Comparison of ENCODE assay signal across 29 mouse cellular contexts in the genomic region with DNA sequence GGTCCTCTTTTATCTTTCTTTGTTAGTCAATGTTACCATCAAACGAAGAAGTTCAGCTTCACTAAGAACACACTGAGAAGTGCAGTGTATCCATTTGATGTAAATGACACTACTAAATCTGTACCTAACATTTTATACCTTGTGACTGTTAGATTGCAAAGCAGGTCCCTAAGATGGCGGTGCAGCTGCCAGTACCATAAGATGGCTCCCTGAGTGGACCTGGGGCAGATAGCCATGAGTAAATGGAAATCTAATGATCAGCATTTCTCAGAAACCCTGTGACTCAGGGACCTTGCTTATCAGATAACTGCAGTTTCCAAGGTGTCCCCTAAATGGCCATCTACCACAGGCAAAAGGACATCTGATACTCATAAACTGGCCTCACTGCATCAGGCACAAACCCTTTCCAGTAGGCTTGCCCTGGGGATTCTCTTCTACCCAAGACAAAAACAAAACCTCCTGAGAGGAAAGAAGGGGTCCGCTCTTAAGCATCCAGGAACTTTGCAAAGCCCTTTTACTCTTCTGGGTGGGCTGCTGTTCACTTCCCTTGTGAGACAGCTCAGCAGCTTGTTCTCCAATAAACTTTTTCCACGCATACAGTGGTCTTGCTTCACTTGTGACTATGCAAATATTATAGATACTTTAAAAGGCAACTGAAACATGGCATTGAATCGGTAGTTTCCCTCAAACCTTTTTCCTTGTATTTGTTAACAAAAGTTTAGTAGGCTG. TPM values are rescaled to one million over a fixed set of nuclear protein-coding genes. Genes with fewer than 3 reads are reported as not detected.
"Had no signal": no experiment of that assay in that cellular context is flagged by ENCODE, and none has a peak within 500 bp of the region (broad histone marks: within the 10 kb centered on the region; RNA-seq: fewer than 3 reads in every experiment).

No protein-coding gene starts in this region.

- H3K9ac ChIP-seq: kidney, embryonic 15.5 days; limb, embryonic 12.5 days; limb, embryonic 15.5 days; liver, embryonic 14.5 days; liver, postnatal 0 days; lung, embryonic 14.5 days; midbrain, embryonic 13.5 days had no signal

- DNase-seq: kidney, postnatal 10 days; kidney, postnatal 36 days; layer of hippocampus, postnatal 36 days; left cerebral cortex, postnatal 4 days; liver, postnatal 0 days; lung, embryonic 14.5 days; thymus, adult 2 months; thymus, postnatal 14 days; thymus, postnatal 4 days had no signal

- H3K36me3 ChIP-seq: kidney, embryonic 15.5 days; limb, embryonic 12.5 days; limb, embryonic 15.5 days; midbrain, embryonic 13.5 days had no signal

- H3K4me2 ChIP-seq: kidney, embryonic 15.5 days; limb, embryonic 12.5 days; limb, embryonic 15.5 days; liver, embryonic 11.5 days; lung, embryonic 14.5 days; midbrain, embryonic 13.5 days had no signal

- H3K27ac ChIP-seq: kidney, embryonic 15.5 days; left cerebral cortex, adult 2 months; limb, embryonic 12.5 days; limb, embryonic 15.5 days; liver, embryonic 14.5 days; macrophage; midbrain, embryonic 13.5 days; stomach, postnatal 0 days had no signal

- H3K9me3 ChIP-seq: kidney, embryonic 15.5 days; limb, embryonic 12.5 days; limb, embryonic 15.5 days; midbrain, embryonic 13.5 days had no signal

- H3K27me3 ChIP-seq: kidney, embryonic 15.5 days; limb, embryonic 12.5 days; limb, embryonic 15.5 days; midbrain, embryonic 13.5 days had no signal

- H3K4me1 ChIP-seq: kidney, embryonic 15.5 days; limb, embryonic 12.5 days; limb, embryonic 15.5 days; midbrain, embryonic 13.5 days had no signal

- H3K4me3 ChIP-seq: kidney, embryonic 15.5 days; left cerebral cortex, adult 2 months; limb, embryonic 12.5 days; limb, embryonic 15.5 days; midbrain, embryonic 13.5 days had no signal

RNA-seq across cellular contexts. Expression of gene Wfdc15a, which starts 3.8 kb away (rescaled TPM):
- total RNA-seq: layer of hippocampus, adult 8-10 months; layer of hippocampus, postnatal 10 days; layer of hippocampus, postnatal 36 days; left cerebral cortex, adult 2 months; left cerebral cortex, postnatal 14 days; left cerebral cortex, postnatal 4 days; megakaryocyte, adult 5-6 weeks; midbrain, postnatal 0 days had no signal
- polyA plus RNA-seq: kidney, embryonic 15.5 days; limb, embryonic 12.5 days; limb, embryonic 15.5 days; liver, embryonic 11.5 days; liver, embryonic 14.5 days; liver, postnatal 0 days; lung, embryonic 14.5 days; lung, postnatal 0 days; macrophage; midbrain, embryonic 13.5 days; midbrain, postnatal 0 days; neural tube, embryonic 11.5 days; neural tube, embryonic 14.5 days; small intestine, adult 2 months; spleen, adult 2 months; stomach, embryonic 14.5 days; thymus, adult 2 months had no signal

RNA-seq across cellular contexts. Expression of gene Wfdc12, which starts 5.7 kb away (rescaled TPM):
- total RNA-seq: layer of hippocampus, adult 8-10 months; layer of hippocampus, postnatal 10 days; layer of hippocampus, postnatal 36 days; left cerebral cortex, adult 2 months; left cerebral cortex, postnatal 14 days; left cerebral cortex, postnatal 4 days; megakaryocyte, adult 5-6 weeks; midbrain, postnatal 0 days had no signal
- polyA plus RNA-seq: limb, embryonic 12.5 days; liver, embryonic 11.5 days; liver, embryonic 14.5 days; lung, embryonic 14.5 days; macrophage; midbrain, embryonic 13.5 days; midbrain, postnatal 0 days; neural tube, embryonic 11.5 days; neural tube, embryonic 14.5 days; small intestine, adult 2 months; spleen, adult 2 months; stomach, embryonic 14.5 days had no signal

RNA-seq across cellular contexts. Expression of gene Wfdc5, which starts 13.6 kb away (rescaled TPM):
- total RNA-seq: layer of hippocampus, adult 8-10 months; layer of hippocampus, postnatal 10 days; layer of hippocampus, postnatal 36 days; left cerebral cortex, adult 2 months; left cerebral cortex, postnatal 14 days; left cerebral cortex, postnatal 4 days; megakaryocyte, adult 5-6 weeks; midbrain, postnatal 0 days had no signal
- polyA plus RNA-seq: kidney, embryonic 15.5 days; limb, embryonic 12.5 days; liver, embryonic 11.5 days; liver, embryonic 14.5 days; liver, postnatal 0 days; lung, embryonic 14.5 days; macrophage; midbrain, embryonic 13.5 days; midbrain, postnatal 0 days; neural tube, embryonic 11.5 days; neural tube, embryonic 14.5 days; spleen, adult 2 months; stomach, embryonic 14.5 days had no signal

RNA-seq across cellular contexts. Expression of gene Kcns1, which starts 25.2 kb away (rescaled TPM):
- total RNA-seq: megakaryocyte, adult 5-6 weeks had no signal
- polyA plus RNA-seq: liver, embryonic 11.5 days; liver, postnatal 0 days; lung, embryonic 14.5 days; lung, postnatal 0 days; macrophage had no signal

RNA-seq across cellular contexts. Expression of gene Wfdc15b, which starts 25.3 kb away (rescaled TPM):
- total RNA-seq: layer of hippocampus, adult 8-10 months; layer of hippocampus, postnatal 10 days; layer of hippocampus, postnatal 36 days; left cerebral cortex, adult 2 months; left cerebral cortex, postnatal 14 days; left cerebral cortex, postnatal 4 days; megakaryocyte, adult 5-6 weeks; midbrain, postnatal 0 days had no signal
- polyA plus RNA-seq: limb, embryonic 12.5 days; limb, embryonic 15.5 days; liver, embryonic 11.5 days; lung, embryonic 14.5 days; lung, postnatal 0 days; macrophage; midbrain, embryonic 13.5 days; midbrain, postnatal 0 days; neural tube, embryonic 11.5 days; neural tube, embryonic 14.5 days; small intestine, adult 2 months; thymus, adult 2 months had no signal
